Mouse (Mus musculus) Patski (cell line): ENCODE data around the gene Csrp2. TPM values are rescaled to one million over a fixed set of nuclear protein-coding genes. Genes with fewer than 3 reads are reported as not detected.

Source experiments
- ATAC-seq: fragments of 100-300 bp; one replicate; pipeline ENCODE4 v1.8.0; 2021
- CTCF ChIA-PET: fragments of 350-600 bp; sonication (Branson Sonifier 250); formaldehyde crosslinking; loops from one replicate; lab custom pipeline; 2022; ENCODE audit warnings: inconsistent platforms; lab: Charles Lee
- POLR2A ChIA-PET: fragments of 350-600 bp; sonication (Branson Sonifier 250); formaldehyde crosslinking; loops from one replicate; lab custom pipeline; 2022; ENCODE audit warnings: antibody characterized with exemption, inconsistent platforms; lab: Charles Lee
- DNase-seq: peaks from one replicate; pipeline ENCODE4 v3.0.0-alpha.2; 2011; ENCODE audit warnings: low read depth, low spot score
- H3K27me3 ChIP-seq: fragments of 371-371 bp; one replicate; pipeline ENCODE4 v1.5.1; 2021
- CTCF ChIP-seq: fragments of 100-300 bp; IDR thresholded peaks from one replicate; pipeline ENCODE4 v1.5.1; 2021
- in situ Hi-C: fragments of 300-500 bp; cut with MboI; formaldehyde crosslinking; loops from 3 replicates; pipeline ENCODE4 v1.11.1; 2018; ENCODE audit warnings: low pct_unique_long_range_greater_than_20kb, mixed read lengths
- polyA plus RNA-seq: library from polyadenylated mRNA; unstranded; gene quantifications from one replicate; pipeline ENCODE4 v1.2.3, GENCODE M21; 2021

Gene Csrp2
- polyA plus RNA-seq, 1 experiment from 2014 or later = 17.6 TPM

DNA sequence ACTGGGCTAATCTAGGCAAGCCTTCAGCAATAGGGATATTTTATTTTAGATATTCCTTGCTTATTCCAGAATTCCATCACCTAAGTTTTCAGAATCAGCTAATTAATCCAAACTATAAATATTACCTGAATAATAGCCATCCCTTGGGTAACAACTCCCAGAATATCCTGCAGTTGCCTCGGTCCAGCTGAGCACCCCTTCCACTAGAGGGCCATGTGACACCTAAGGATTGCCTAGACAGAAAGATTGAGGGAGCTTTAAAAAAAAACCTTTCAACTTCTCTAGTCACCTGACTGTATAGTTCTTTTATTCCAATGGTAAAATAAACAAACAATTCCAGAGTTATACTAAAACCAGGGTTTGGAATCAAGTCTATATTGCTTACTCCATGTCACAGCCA lies 42.6 kb downstream of the Csrp2 start:
- TF ChIP-seq CTCF = peak; percentile 55
- ATAC-seq (no peak), DNase-seq (no peak)
- ChIA-PET POLR2A (interaction anchor here (0.6 kb wide), 1 partner anchor 12 kb away, joined by 3 read pairs; no protein-coding TSS in a partner anchor), CTCF (no interaction called here)
- H3K27me3 ChIP-seq = no peaks in the 10 kb centered on the region
- in situ Hi-C loops = no loop called here

DNA sequence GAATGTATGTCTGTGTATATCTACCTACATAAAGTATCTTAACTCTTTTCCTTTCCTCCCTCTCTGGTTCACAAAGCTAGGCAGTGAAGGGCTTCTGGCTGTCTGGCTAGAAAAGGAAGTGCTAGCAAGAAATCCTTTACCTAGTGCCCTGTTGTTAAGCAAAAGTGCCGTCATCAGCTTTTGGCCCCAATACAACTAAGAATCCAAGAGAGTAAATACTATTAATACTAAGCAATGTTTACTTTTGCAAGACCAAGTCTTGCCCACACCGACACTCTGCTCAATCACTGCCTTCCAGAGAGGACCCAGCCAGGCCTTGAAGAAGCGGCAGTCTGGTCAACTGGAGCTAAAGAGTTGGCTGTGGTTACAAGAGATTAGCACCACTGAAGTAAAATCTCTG lies 51.5 kb downstream of the Csrp2 start:
- in situ Hi-C loops = no loop called here
- no peak for TF ChIP-seq CTCF
- ChIA-PET CTCF (interaction anchor here (1.1 kb wide), 1 partner anchor 11 kb away, joined by 4 read pairs; no protein-coding TSS in a partner anchor), POLR2A (interaction anchor here (0.6 to 0.7 kb wide), 2 partner anchors 18 to 19 kb away, joined by 3 to 8 read pairs; no protein-coding TSS in a partner anchor)
- no peaks in the 10 kb centered on the region for H3K27me3 ChIP-seq
- ATAC-seq (no peak), DNase-seq (no peak)

DNA sequence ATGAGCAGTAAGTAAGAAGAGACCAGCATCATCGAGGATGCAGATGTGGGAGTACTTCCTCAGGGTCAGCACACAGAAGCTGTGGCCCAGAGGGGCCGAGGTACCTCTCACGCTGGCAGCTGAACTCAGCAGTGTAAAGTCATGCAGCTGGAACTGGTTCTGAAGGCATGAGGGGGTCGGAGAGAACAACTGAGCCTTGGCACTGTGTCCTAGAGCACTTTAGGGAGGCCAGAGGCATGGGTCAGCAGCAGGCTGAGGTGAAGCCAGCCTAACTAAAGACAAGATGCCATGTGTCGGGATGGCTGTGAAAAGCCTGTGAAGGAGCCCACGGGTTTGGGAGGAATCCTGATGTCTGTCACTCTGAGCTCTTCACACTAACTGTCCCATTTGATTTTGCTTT lies 51.9 kb downstream of the Csrp2 start:
- POLR2A ChIA-PET = interaction anchor here (0.6 kb wide), 1 partner anchor 20 kb away, joined by 8 read pairs; no protein-coding TSS in a partner anchor
- no peaks in the 10 kb centered on the region for H3K27me3 ChIP-seq
- in situ Hi-C loops = no loop called here
- ATAC-seq (no peak), DNase-seq (no peak)
- CTCF ChIA-PET = interaction anchor here (1.1 kb wide), 1 partner anchor 11 kb away, joined by 4 read pairs; no protein-coding TSS in a partner anchor
- no peak for TF ChIP-seq CTCF

DNA sequence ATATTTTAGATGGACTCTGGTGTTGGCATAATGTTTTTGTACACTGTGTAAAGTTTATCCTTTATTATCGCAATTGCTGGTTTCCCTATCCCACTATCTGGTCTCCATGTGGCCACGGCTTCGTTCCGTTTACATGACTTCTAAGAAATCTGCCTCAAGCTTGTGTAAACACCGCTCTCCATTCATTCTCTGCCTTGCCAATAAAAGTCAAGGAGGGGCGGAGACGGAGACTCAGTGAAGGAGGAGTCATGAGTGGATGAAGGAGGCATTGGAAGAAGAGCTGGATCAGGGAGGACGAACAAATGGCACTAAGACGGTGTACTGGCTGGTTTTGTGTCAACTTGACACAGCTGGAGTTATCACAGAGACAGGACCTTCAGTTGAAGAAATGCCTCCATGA lies 52.4 kb downstream of the Csrp2 start:
- no peak for DNase-seq
- no peak for TF ChIP-seq CTCF
- in situ Hi-C loops = no loop called here
- ATAC-seq = no peak
- CTCF ChIA-PET = no interaction called here
- H3K27me3 ChIP-seq = no peaks in the 10 kb centered on the region
- POLR2A ChIA-PET = no interaction called here

DNA sequence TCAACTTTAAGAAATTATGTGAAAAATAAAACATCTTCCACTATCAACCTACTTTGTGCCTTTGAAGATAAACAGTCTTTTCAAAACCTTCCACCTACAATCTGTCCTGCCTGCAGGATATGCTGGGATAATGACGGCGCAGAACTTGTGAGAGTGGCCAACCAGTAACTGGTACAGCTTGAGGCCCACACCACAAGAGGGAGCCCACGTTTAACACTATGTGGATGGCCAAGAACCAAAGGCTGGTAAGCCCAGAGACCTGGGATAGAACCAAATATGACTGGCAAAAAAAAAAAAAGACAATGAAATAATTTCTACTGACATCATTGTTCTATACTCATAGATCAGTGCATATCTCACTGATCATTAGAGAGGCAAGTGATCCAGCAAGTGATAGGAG lies 54.9 kb downstream of the Csrp2 start:
- in situ Hi-C loops = no loop called here
- CTCF ChIA-PET = interaction anchor here (3.9 kb wide), 1 partner anchor 14 kb away, joined by 14 read pairs; no protein-coding TSS in a partner anchor
- peak; percentile 58 for TF ChIP-seq CTCF
- DNase-seq (no peak), ATAC-seq (no peak)
- no peaks in the 10 kb centered on the region for H3K27me3 ChIP-seq
- POLR2A ChIA-PET = interaction anchor here (0.6 kb wide), 2 partner anchors 12 to 36 kb away, joined by 3 to 4 read pairs; no protein-coding TSS in a partner anchor

DNA sequence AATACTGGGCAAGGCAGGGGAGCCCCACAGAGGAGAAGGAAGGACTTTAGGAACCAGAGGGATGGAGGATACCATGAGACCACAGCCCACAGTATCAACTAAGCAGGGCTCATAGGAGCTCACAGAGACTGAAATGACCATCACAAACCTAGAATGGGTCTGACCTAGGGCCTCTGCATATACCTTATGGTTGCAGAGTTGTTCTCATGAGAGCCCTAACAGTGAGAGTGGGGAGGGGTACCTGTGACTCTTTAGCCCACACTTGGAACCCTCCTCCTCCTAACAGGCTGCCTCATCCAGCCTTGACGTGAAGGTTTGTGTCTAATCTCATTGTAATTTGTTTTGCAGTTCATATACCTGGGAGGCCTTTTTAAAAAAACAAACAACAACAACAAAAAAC lies 55.3 kb downstream of the Csrp2 start:
- TF ChIP-seq CTCF = no peak
- in situ Hi-C loops = loop anchor here (5.0 kb wide), 1 partner anchor 183 kb away; no protein-coding TSS in a partner anchor
- DNase-seq (no peak), ATAC-seq (no peak)
- CTCF ChIA-PET = interaction anchor here (0.9 to 4.4 kb wide), 6 partner anchors 11 to 189 kb away, joined by 4 to 22 read pairs (median 7); no protein-coding TSS in a partner anchor
- POLR2A ChIA-PET = interaction anchor here (0.6 kb wide), 1 partner anchor 36 kb away, joined by 4 read pairs; no protein-coding TSS in a partner anchor
- H3K27me3 ChIP-seq = no peaks in the 10 kb centered on the region

DNA sequence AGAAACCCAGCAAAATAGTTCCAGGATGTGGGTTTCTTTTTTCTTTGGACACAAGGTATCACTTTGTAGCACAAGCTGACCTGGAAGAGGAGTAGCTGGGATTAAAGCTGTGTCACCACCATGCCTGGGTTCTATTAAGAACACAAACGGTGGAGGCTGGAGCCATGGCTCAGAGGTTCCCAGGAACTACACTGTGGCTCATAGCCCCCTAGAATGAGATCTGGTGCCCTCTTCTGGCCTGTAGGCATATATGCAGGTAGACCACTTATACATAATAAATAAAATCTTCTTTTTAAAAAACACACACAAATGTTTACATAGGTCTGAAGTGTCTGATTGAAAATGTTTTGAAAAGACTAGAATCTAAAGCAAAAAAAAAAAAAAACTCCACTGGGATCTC lies 56.5 kb downstream of the Csrp2 start:
- ATAC-seq = peak; percentile 76
- no peak for DNase-seq
- H3K27me3 ChIP-seq = no peaks in the 10 kb centered on the region
- TF ChIP-seq CTCF = peak; percentile 80
- in situ Hi-C loops = loop anchor here (5.0 kb wide), 1 partner anchor 184 kb away; no protein-coding TSS in a partner anchor
- ChIA-PET CTCF (interaction anchor here (1.0 to 4.4 kb wide), 9 partner anchors 9 to 190 kb away, joined by 3 to 22 read pairs (median 5); no protein-coding TSS in a partner anchor), POLR2A (interaction anchor here (1.1 kb wide), 1 partner anchor 66 kb away, joined by 3 read pairs; no protein-coding TSS in a partner anchor)

DNA sequence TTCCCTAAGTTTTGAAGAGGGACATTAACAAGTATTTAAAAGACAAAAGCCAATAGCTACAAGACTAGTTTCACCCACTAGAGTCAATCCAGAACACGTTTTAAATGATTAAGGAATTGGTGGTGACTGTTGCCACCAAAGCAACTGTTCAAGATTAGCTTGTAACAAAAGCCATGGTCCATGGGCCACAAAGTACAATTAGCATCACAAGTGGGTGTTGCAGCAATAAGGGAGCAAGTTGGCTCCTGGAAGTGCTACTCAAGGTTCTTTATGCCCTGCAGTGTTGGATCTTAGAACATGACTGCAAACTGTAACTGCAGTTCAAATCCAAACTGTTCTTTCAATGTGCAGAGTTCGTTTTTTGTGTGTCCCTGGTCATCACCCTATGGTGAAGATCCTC lies 57.8 kb downstream of the Csrp2 start:
- no peak for TF ChIP-seq CTCF
- POLR2A ChIA-PET = interaction anchor here (0.6 to 1.1 kb wide), 3 partner anchors 67 to 124 kb away, joined by 3 read pairs; no protein-coding TSS in a partner anchor
- H3K27me3 ChIP-seq = no peaks in the 10 kb centered on the region
- DNase-seq = no peak
- in situ Hi-C loops = loop anchor here (5.0 kb wide), 1 partner anchor 185 kb away; no protein-coding TSS in a partner anchor
- ATAC-seq = no peak
- CTCF ChIA-PET = interaction anchor here (1.1 to 4.4 kb wide), 5 partner anchors 11 to 178 kb away, joined by 3 to 22 read pairs (median 5); no protein-coding TSS in a partner anchor

DNA sequence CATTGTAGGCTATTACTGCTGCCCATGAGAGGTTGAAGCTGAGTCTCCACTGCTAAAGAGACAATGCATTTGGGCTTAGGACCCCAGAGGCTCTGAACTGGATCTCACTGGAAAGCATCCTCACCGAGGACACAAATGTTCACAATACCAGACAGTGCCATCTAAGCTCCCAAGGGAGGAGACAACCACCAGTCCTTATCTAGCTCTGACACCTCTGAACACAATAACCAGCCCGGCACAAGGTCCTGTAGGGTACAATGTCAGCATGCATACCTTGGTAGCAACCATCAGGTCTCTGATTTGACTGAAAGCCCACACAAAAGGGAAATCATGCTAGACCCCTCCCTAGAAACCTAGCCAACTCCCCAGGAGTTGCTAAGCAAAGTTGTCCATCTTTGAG lies 59.8 kb downstream of the Csrp2 start:
- no peaks in the 10 kb centered on the region for H3K27me3 ChIP-seq
- ChIA-PET POLR2A (no interaction called here), CTCF (interaction anchor here (1.6 to 4.4 kb wide), 2 partner anchors 9 to 120 kb away, joined by 4 to 22 read pairs; no protein-coding TSS in a partner anchor)
- TF ChIP-seq CTCF = no peak
- in situ Hi-C loops = loop anchor here (5.0 kb wide), 1 partner anchor 187 kb away; no protein-coding TSS in a partner anchor
- DNase-seq (no peak), ATAC-seq (no peak)

DNA sequence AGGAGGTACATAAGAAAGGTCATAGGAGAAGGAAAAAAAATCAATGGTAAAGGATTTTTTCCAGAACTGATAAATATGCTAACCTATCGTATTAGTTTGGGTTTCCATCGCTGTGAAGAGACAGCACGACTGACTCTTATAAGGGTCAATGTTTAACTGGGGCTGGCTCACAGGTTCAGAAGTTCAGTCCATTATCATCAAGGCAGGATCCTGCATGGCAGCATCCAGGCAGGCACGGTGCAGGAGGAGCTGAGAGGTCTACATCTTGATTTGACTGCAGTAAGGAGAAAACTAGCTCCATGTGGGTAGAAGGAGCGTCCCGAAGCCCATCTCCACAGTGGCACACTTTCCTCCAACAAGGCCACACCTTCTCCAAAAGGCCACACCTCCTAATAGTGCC lies 60.9 kb downstream of the Csrp2 start:
- CTCF ChIA-PET = interaction anchor here (0.6 to 1.6 kb wide), 2 partner anchors 28 to 119 kb away, joined by 3 to 4 read pairs; no protein-coding TSS in a partner anchor
- TF ChIP-seq CTCF = no peak
- no peak for DNase-seq
- no peaks in the 10 kb centered on the region for H3K27me3 ChIP-seq
- no peak for ATAC-seq
- POLR2A ChIA-PET = no interaction called here
- in situ Hi-C loops = no loop called here

DNA sequence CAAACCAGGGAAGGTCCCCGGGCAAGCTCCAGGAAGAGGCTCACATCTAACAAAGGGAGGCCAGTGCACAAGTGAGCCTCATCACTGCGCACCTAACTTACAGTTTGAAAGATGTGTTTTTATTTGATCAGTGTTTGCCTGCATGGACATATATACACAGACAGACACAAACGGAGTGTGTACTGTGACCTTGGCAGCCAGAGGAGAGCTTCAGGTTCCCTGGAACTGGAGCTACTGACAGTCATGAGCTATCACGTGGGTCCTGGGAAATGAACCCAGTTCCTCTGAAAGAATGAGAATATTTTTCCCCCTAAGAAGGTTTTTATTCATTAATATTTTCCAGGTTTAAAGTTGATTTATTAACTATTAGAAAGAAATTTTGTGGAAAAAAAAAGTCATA lies 63.2 kb downstream of the Csrp2 start:
- DNase-seq (no peak), ATAC-seq (no peak)
- in situ Hi-C loops = no loop called here
- CTCF ChIA-PET = interaction anchor here (1.1 to 1.6 kb wide), 5 partner anchors 10 to 222 kb away, joined by 3 to 4 read pairs (median 4); no protein-coding TSS in a partner anchor
- TF ChIP-seq CTCF = no peak
- POLR2A ChIA-PET = no interaction called here
- H3K27me3 ChIP-seq = no peaks in the 10 kb centered on the region
